Mouse (Mus musculus): ENCODE results near the gene Slc35f1. TPM values are rescaled to one million over a fixed set of nuclear protein-coding genes. Genes with fewer than 3 reads are reported as not detected.

The Slc35f1 gene
- total and polyA plus RNA-seq, 2 experiments from 2014 or later: 37.8 to 110 TPM

DNA sequence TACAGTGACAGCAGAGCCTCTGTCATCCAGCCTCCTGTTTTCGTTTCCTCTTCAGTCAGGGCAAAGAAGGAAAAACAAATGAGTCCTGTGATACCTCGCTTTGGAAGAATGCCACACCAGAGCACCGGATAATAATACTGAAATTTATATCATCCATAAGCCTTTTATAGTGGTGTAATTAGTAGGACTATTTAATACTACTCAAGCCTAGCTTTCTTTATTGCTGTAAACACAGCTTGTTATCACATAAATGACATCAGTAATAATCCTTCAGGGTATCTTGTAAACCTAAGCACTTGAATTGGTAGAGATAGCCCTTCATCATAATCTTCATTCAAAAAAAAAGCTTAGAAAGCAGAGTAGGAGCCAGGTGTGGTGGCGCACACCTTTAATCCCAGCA is 266.4 kb downstream of the Slc35f1 start:
- WGBS: 62% methylated on average over 4 of the region's 4 CpGs
- no peak for TF ChIP-seq CTCF (IDR thresholded peaks at IDR 0.05; ENCODE audit: low read depth)
- Histone ChIP-seq H3K9ac (no peak overlapping the region), H3K27ac (ENCODE audit: low read depth, low read length) (no peak overlapping the region), H3K9me3 (ENCODE audit: low read length) (no peaks in the 10 kb centered on the region), H3K36me3 (ENCODE audit: insufficient read depth) (no peaks in the 10 kb centered on the region), H3K4me3 (ENCODE audit: low read depth, low read length) (no peak overlapping the region), H3K27me3 (ENCODE audit: insufficient read depth, low read length) (no peaks in the 10 kb centered on the region), H3K4me2 (ENCODE audit: low read depth) (no peak overlapping the region), H3K4me1 (ENCODE audit: insufficient read depth) (no peaks in the 10 kb centered on the region)
- no peak for ATAC-seq
- DNase-seq: no peak

- DNase-seq (peak; percentile 55), ATAC-seq (peak; percentile 79)
- TF ChIP-seq CTCF (IDR thresholded peaks at IDR 0.05; ENCODE audit: low read depth): no peak
- no peak overlapping the region for H3K4me2 ChIP-seq (ENCODE audit: low read depth)
- no peak overlapping the region for H3K9ac ChIP-seq
- H3K36me3 ChIP-seq (ENCODE audit: insufficient read depth): no peaks in the 10 kb centered on the region
- H3K4me1 ChIP-seq (ENCODE audit: insufficient read depth): 0 out of 2 replicates have a peak, but pooled peaks cover 4% of the 10 kb centered on the region
- peak overlapping the region; percentile 35; the same call in 1 of the 2 replicates for H3K27ac ChIP-seq (ENCODE audit: low read depth, low read length)
- 46% methylated on average over 1 of the region's 1 CpGs for WGBS
- H3K27me3 ChIP-seq (ENCODE audit: insufficient read depth, low read length): no peaks in the 10 kb centered on the region
- no peak overlapping the region for H3K4me3 ChIP-seq (ENCODE audit: low read depth, low read length)
- H3K9me3 ChIP-seq (ENCODE audit: low read length): no peaks in the 10 kb centered on the region
Measured at GRCm38 (mm10) chr10:52979251-52979650, 288.9 kb downstream of the Slc35f1 start.

GRCm38 (mm10) chr10:52982836-52983235 is 292.5 kb downstream of the Slc35f1 start:
- H3K27ac ChIP-seq (ENCODE audit: low read depth, low read length): no peak overlapping the region
- H3K36me3 ChIP-seq (ENCODE audit: insufficient read depth): no peaks in the 10 kb centered on the region
- no peak overlapping the region for H3K4me2 ChIP-seq (ENCODE audit: low read depth)
- no peak overlapping the region for H3K9ac ChIP-seq
- no peak overlapping the region for H3K4me3 ChIP-seq (ENCODE audit: low read depth, low read length)
- H3K4me1 ChIP-seq (ENCODE audit: insufficient read depth): 0 out of 2 replicates have a peak, but pooled peaks cover 4% of the 10 kb centered on the region
- DNase-seq (no peak), ATAC-seq (no peak)
- no peaks in the 10 kb centered on the region for H3K9me3 ChIP-seq (ENCODE audit: low read length)
- WGBS: 48% methylated on average over 1 of the region's 1 CpGs
- TF ChIP-seq CTCF (IDR thresholded peaks at IDR 0.05; ENCODE audit: low read depth): no peak
- H3K27me3 ChIP-seq (ENCODE audit: insufficient read depth, low read length): no peaks in the 10 kb centered on the region

DNA sequence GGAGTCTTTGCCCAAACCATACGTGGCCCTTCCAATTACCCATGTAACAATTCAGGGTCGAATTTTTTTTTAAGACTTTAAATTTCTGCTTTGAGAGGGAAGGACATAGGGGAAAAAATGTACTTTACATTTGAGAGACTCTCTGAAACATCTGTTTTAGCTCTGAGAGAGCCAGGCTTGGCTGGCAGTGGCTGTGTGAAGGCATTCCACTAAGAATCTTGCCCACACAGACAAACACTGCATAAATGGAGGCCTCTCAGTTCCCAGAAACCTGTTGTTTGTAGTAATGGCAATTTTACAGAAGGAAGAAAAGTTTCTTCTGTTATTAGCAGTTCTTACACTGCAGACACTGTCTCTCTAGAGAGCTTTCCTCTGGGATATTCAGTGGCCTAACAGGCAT is 301.9 kb downstream of the Slc35f1 start:
- H3K4me1 ChIP-seq (ENCODE audit: insufficient read depth): no peaks in the 10 kb centered on the region
- 46% methylated on average over 2 of the region's 2 CpGs for WGBS
- H3K36me3 ChIP-seq (ENCODE audit: insufficient read depth): no peaks in the 10 kb centered on the region
- H3K4me2 ChIP-seq (ENCODE audit: low read depth): no peak overlapping the region
- ATAC-seq (0 out of 2 replicates have a peak, but pooled peaks have one; percentile 16), DNase-seq (no peak)
- no peaks in the 10 kb centered on the region for H3K9me3 ChIP-seq (ENCODE audit: low read length)
- H3K4me3 ChIP-seq (ENCODE audit: low read depth, low read length): no peak overlapping the region
- no peak overlapping the region for H3K27ac ChIP-seq (ENCODE audit: low read depth, low read length)
- TF ChIP-seq CTCF (IDR thresholded peaks at IDR 0.05; ENCODE audit: low read depth): no peak
- H3K9ac ChIP-seq: no peak overlapping the region
- H3K27me3 ChIP-seq (ENCODE audit: insufficient read depth, low read length): no peaks in the 10 kb centered on the region

GRCm38 (mm10) chr10:52996886-52997285 is 306.6 kb downstream of the Slc35f1 start:
- H3K27me3 ChIP-seq (ENCODE audit: insufficient read depth, low read length): no peaks in the 10 kb centered on the region
- TF ChIP-seq CTCF (IDR thresholded peaks at IDR 0.05; ENCODE audit: low read depth): no peak
- no peaks in the 10 kb centered on the region for H3K36me3 ChIP-seq (ENCODE audit: insufficient read depth)
- no peaks in the 10 kb centered on the region for H3K4me1 ChIP-seq (ENCODE audit: insufficient read depth)
- WGBS: 35% methylated on average over 2 of the region's 2 CpGs
- no peak for DNase-seq
- H3K9me3 ChIP-seq (ENCODE audit: low read length): no peaks in the 10 kb centered on the region
- H3K4me2 ChIP-seq (ENCODE audit: low read depth): no peak overlapping the region
- H3K27ac ChIP-seq (ENCODE audit: low read depth, low read length): no peak overlapping the region
- H3K4me3 ChIP-seq (ENCODE audit: low read depth, low read length): no peak overlapping the region
- 0 out of 2 replicates have a peak, but pooled peaks have one; percentile 16 for ATAC-seq
- no peak overlapping the region for H3K9ac ChIP-seq

GRCm38 (mm10) chr10:53001136-53001535 is 310.8 kb downstream of the Slc35f1 start:
- no peak overlapping the region for H3K4me3 ChIP-seq (ENCODE audit: low read depth, low read length)
- 86% methylated on average over 7 of the region's 7 CpGs for WGBS
- ATAC-seq: no peak
- H3K4me1 ChIP-seq (ENCODE audit: insufficient read depth): peaks cover 1% of the 10 kb centered on the region; the same call in 1 of the 2 replicates
- H3K4me2 ChIP-seq (ENCODE audit: low read depth): no peak overlapping the region
- TF ChIP-seq CTCF (IDR thresholded peaks at IDR 0.05; ENCODE audit: low read depth): no peak
- no peak for DNase-seq
- H3K36me3 ChIP-seq (ENCODE audit: insufficient read depth): no peaks in the 10 kb centered on the region
- no peaks in the 10 kb centered on the region for H3K9me3 ChIP-seq (ENCODE audit: low read length)
- H3K9ac ChIP-seq: no peak overlapping the region
- H3K27ac ChIP-seq (ENCODE audit: low read depth, low read length): no peak overlapping the region
- H3K27me3 ChIP-seq (ENCODE audit: insufficient read depth, low read length): no peaks in the 10 kb centered on the region

- H3K27me3 ChIP-seq (ENCODE audit: insufficient read depth, low read length): no peaks in the 10 kb centered on the region
- H3K36me3 ChIP-seq (ENCODE audit: insufficient read depth): no peaks in the 10 kb centered on the region
- peak; percentile 75; the same call in 1 of the 2 replicates for ATAC-seq
- peak overlapping the region; percentile 46 for H3K27ac ChIP-seq (ENCODE audit: low read depth, low read length)
- no peak overlapping the region for H3K9ac ChIP-seq
- peak; percentile 53 for DNase-seq
- H3K4me3 ChIP-seq (ENCODE audit: low read depth, low read length): no peak overlapping the region
- 80% methylated on average over 1 of the region's 1 CpGs for WGBS
- H3K4me1 ChIP-seq (ENCODE audit: insufficient read depth): peaks cover 3% of the 10 kb centered on the region; the same call in 1 of the 2 replicates
- H3K4me2 ChIP-seq (ENCODE audit: low read depth): no peak overlapping the region
- TF ChIP-seq CTCF (IDR thresholded peaks at IDR 0.05; ENCODE audit: low read depth): no peak
- no peaks in the 10 kb centered on the region for H3K9me3 ChIP-seq (ENCODE audit: low read length)
Measured at GRCm38 (mm10) chr10:53006229-53007190, 316.2 kb downstream of the Slc35f1 start.
